Mouse (Mus musculus): ENCODE data around the gene Rnf31. TPM values are rescaled to one million over a fixed set of nuclear protein-coding genes. Genes with fewer than 3 reads are reported as not detected.
A peak's percentile ranks its signal among the peaks of the same experiment; 100 is the strongest.

Rnf31 gene
- polyA plus RNA-seq, 1 experiment from 2014 or later, result 9.5 TPM

DNA sequence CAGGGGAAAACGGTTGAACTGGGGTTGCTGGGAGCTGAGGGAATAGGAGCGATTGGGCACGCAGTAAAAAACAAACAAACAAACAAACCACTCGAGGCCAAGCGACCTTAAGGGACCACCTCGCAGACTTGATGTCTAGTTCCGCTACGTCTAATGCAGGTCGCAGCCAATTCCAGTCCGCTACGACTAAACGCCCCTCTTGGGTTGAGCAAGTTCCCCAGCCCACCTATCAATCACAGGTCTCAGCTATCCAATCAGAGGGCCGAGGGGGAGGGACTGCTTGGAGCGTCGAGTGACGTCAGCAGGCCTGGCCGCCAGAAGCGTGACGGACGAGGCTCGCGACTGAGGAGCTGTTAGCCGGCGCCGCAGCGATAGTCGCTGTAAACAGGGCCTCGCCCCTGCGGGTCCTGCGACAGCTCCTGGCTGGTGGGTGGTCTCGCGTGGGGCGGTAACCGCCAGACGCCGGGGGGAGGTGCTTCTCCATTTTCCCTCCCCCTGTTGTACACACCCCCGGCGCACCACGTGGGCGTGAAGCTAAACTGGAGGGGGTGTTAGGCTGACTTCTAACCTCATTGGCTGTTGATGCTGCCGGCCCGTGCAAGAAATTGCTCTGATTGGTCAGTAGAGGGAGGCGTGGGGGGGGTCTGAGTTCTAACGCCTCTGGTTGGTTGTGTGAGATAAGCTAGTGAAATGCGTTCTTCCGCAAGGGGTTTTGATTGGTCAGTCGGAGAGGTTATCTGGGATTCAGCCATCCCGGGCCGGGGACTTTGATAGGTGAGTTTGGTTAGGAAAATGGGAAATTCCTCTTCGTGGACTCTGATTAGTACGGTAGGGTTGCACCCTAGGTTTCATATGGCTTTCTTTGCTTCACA is 31.1 kb upstream of the Rnf31 start, which contains the start of gene A730061H03Rik:
Gene A730061H03Rik, minus strand, starts transcription at position 205 of the 872 bp plus-strand sequence.
- TF ChIP-seq EP300 (optimal IDR thresholded peaks at IDR 0.05), result peak; percentile 73
- 0 out of 2 replicates have a peak, but pooled peaks have one; percentile 14 for TF ChIP-seq CTCF (IDR thresholded peaks at IDR 0.05; ENCODE audit: low read depth)
- Histone ChIP-seq H3K4me3 (ENCODE audit: low read depth, low read length) (peak within 1 kb of the TSS; percentile 57), H3K27me3 (ENCODE audit: control insufficient read depth, insufficient read depth, low read length) (no peaks in the 10 kb centered on the region), H3K27ac (replicated peaks) (peak within 1 kb of the TSS; percentile 99), H3K36me3 (ENCODE audit: control insufficient read depth, insufficient read depth, low read length) (peaks cover 11% of the 10 kb centered on the region), H3K9me3 (ENCODE audit: control insufficient read depth, low read length) (no peaks in the 10 kb centered on the region), H3K4me1 (replicated peaks; ENCODE audit: control insufficient read depth, insufficient read depth) (peaks cover 4% of the 10 kb centered on the region; the same call in 1 of the 2 replicates), H3K4me2 (replicated peaks; ENCODE audit: low read depth) (peak within 1 kb of the TSS; percentile 65), H3K9ac (ENCODE audit: low read length) (peak within 1 kb of the TSS; percentile 82)
- ATAC-seq (ENCODE audit: low FRiP score, low TSS enrichment) (peak; percentile 93), DNase-seq (ENCODE audit: low spot score) (peak; percentile 99)
- under 1% methylated on average over 51 of the region's 51 CpGs for WGBS

DNA sequence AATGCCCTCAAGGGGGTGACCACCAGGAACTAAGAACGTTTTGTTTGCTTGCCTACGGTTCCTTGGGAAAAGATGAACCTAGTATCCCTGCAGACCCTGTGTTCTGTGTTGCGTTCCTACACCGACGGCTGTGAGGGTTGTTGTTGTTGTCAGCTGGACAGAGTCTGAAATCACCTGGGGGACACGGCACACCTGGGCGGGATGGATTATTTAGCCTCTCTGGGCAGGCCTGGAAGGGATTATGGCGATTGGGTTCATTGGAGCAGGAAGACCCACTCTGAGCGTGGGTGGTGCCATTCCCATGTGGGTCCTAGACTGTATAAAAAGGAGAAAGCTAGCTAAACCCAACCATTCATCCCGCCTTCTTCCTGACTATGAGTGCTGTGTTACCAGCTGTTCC is 29.6 kb upstream of the Rnf31 start:
- ATAC-seq (ENCODE audit: low FRiP score, low TSS enrichment), result no peak
- WGBS, result 78% methylated on average over 10 of the region's 10 CpGs
- no peak overlapping the region for H3K4me2 ChIP-seq (replicated peaks; ENCODE audit: low read depth)

DNA sequence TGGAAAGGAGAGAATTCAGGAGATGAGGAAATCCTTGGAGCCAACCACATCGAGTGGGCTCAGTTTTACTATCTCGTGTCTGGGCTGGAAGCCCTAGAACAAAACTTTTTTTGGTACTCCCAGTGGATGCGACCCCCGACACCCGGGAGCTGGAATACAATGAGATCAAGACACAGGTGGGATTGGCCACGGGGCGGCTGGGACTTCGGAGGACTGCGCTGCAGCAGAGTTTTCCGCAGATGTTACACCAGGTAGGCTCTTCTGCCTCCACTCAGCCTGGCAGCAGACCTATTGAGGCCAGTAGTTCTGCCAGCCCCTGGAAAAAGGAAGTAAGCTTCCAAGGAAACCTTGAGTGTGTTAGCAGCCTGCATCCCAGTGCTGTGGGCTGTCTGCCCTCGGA is 28.3 kb upstream of the Rnf31 start:
- peaks cover 25% of the 10 kb centered on the region for H3K36me3 ChIP-seq (ENCODE audit: control insufficient read depth, insufficient read depth, low read length)
- no peak overlapping the region for H3K27ac ChIP-seq (replicated peaks)
- ATAC-seq (ENCODE audit: low FRiP score, low TSS enrichment) (no peak), DNase-seq (ENCODE audit: low spot score) (no peak)
- no peaks in the 10 kb centered on the region for H3K9me3 ChIP-seq (ENCODE audit: control insufficient read depth, low read length)
- H3K4me3 ChIP-seq (ENCODE audit: low read depth, low read length), result no peak overlapping the region
- H3K4me2 ChIP-seq (replicated peaks; ENCODE audit: low read depth), result no peak overlapping the region
- 91% methylated on average over 11 of the region's 11 CpGs for WGBS
- no peak for TF ChIP-seq EP300 (optimal IDR thresholded peaks at IDR 0.05)
- TF ChIP-seq CTCF (IDR thresholded peaks at IDR 0.05; ENCODE audit: low read depth), result no peak
- no peaks in the 10 kb centered on the region for H3K27me3 ChIP-seq (ENCODE audit: control insufficient read depth, insufficient read depth, low read length)
- no peak overlapping the region for H3K9ac ChIP-seq (ENCODE audit: low read length)
- H3K4me1 ChIP-seq (replicated peaks; ENCODE audit: control insufficient read depth, insufficient read depth), result peaks cover 4% of the 10 kb centered on the region; the same call in 1 of the 2 replicates

More for the DNA sequence above, 29.6 kb upstream of the Rnf31 start:
- no peaks in the 10 kb centered on the region for H3K9me3 ChIP-seq (ENCODE audit: control insufficient read depth, low read length)
- H3K9ac ChIP-seq (ENCODE audit: low read length), result no peak overlapping the region
- H3K4me1 ChIP-seq (replicated peaks; ENCODE audit: control insufficient read depth, insufficient read depth), result peaks cover 4% of the 10 kb centered on the region; the same call in 1 of the 2 replicates
- peaks cover 16% of the 10 kb centered on the region for H3K36me3 ChIP-seq (ENCODE audit: control insufficient read depth, insufficient read depth, low read length)
- TF ChIP-seq CTCF (IDR thresholded peaks at IDR 0.05; ENCODE audit: low read depth) (no peak), EP300 (optimal IDR thresholded peaks at IDR 0.05) (no peak)
- no peaks in the 10 kb centered on the region for H3K27me3 ChIP-seq (ENCODE audit: control insufficient read depth, insufficient read depth, low read length)
- no peak overlapping the region for H3K27ac ChIP-seq (replicated peaks)
- H3K4me3 ChIP-seq (ENCODE audit: low read depth, low read length), result no peak overlapping the region
- no peak for DNase-seq (ENCODE audit: low spot score)

DNA sequence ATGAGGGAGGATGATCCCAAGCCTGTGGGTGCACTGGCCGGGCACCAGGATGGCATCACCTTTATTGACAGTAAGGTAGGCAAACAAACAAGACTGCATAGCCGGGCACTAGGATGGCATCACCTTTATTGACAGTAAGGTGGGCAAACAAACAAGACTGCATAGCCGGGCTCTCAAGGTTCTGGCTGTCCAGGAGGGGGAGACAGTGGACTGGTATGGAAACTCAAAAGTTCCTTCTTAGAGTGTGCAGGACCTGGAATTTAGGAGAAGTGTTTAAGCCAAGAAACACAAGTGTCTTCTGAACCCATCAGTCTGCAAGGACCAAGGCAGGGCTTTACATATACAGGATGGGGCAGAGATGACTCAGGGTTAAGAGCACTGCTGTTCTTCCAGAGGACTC is 25.8 kb upstream of the Rnf31 start:
- no peak for ATAC-seq (ENCODE audit: low FRiP score, low TSS enrichment)
- WGBS, result 72% methylated on average over 3 of the region's 3 CpGs
- no peak overlapping the region for H3K9ac ChIP-seq (ENCODE audit: low read length)
- H3K27ac ChIP-seq (replicated peaks), result no peak overlapping the region
- peaks cover 4% of the 10 kb centered on the region; the same call in 1 of the 2 replicates for H3K4me1 ChIP-seq (replicated peaks; ENCODE audit: control insufficient read depth, insufficient read depth)
- H3K4me2 ChIP-seq (replicated peaks; ENCODE audit: low read depth), result no peak overlapping the region
- no peaks in the 10 kb centered on the region for H3K9me3 ChIP-seq (ENCODE audit: control insufficient read depth, low read length)
- H3K36me3 ChIP-seq (ENCODE audit: control insufficient read depth, insufficient read depth, low read length), result peaks cover 31% of the 10 kb centered on the region
- DNase-seq (ENCODE audit: low spot score), result no peak
- no peak overlapping the region for H3K4me3 ChIP-seq (ENCODE audit: low read depth, low read length)
- H3K27me3 ChIP-seq (ENCODE audit: control insufficient read depth, insufficient read depth, low read length), result no peaks in the 10 kb centered on the region
- no peak for TF ChIP-seq EP300 (optimal IDR thresholded peaks at IDR 0.05)
- TF ChIP-seq CTCF (IDR thresholded peaks at IDR 0.05; ENCODE audit: low read depth), result peak; percentile 53

DNA sequence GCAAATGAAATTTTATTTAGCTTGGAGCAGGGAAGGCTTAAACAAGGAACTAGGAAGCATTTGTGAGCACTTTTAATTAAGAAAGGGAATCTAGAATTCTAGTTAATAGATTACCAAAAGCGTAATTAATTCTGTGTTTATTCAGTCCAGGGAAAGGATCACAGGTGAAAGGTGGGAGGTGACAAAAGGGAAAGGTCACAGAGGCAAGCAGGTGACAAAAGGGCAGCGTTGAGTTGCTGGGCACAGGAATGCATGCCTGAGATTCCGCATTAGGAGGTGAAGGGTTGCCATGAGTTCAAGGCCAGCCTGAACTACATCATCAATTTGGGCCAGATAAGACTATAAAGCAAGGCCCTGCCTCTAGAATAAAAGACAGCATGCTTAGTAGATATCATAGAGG is 24.0 kb upstream of the Rnf31 start:
- H3K4me2 ChIP-seq (replicated peaks; ENCODE audit: low read depth), result no peak overlapping the region
- H3K9me3 ChIP-seq (ENCODE audit: control insufficient read depth, low read length), result no peaks in the 10 kb centered on the region
- no peaks in the 10 kb centered on the region for H3K4me1 ChIP-seq (replicated peaks; ENCODE audit: control insufficient read depth, insufficient read depth)
- H3K9ac ChIP-seq (ENCODE audit: low read length), result no peak overlapping the region
- no peak for TF ChIP-seq EP300 (optimal IDR thresholded peaks at IDR 0.05)
- TF ChIP-seq CTCF (IDR thresholded peaks at IDR 0.05; ENCODE audit: low read depth), result no peak
- no peak for DNase-seq (ENCODE audit: low spot score)
- ATAC-seq (ENCODE audit: low FRiP score, low TSS enrichment), result no peak
- H3K4me3 ChIP-seq (ENCODE audit: low read depth, low read length), result no peak overlapping the region
- WGBS, result 69% methylated on average over 3 of the region's 3 CpGs
- no peak overlapping the region for H3K27ac ChIP-seq (replicated peaks)
- H3K27me3 ChIP-seq (ENCODE audit: control insufficient read depth, insufficient read depth, low read length), result no peaks in the 10 kb centered on the region
- H3K36me3 ChIP-seq (ENCODE audit: control insufficient read depth, insufficient read depth, low read length), result peaks cover 31% of the 10 kb centered on the region

DNA sequence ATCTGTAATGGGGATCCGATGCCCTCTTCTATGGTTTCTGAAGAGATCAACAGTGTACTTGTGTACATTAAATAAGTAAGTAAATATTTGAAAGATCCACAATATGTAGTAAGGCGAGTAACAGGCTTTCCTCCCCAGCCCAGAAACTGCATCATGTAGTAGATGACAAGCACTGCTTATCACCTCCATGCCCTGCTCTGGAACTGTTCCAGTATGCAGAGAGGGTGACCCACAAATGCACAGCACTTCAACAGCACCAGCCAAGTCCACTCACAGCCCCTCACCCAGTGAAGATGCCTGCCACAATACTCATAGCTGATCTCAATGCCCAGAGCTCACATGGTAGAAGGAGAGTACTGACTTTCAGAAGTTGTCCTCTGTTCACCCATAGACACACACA is 20.9 kb upstream of the Rnf31 start:
- Histone ChIP-seq H3K4me1 (replicated peaks; ENCODE audit: control insufficient read depth, insufficient read depth) (no peaks in the 10 kb centered on the region), H3K36me3 (ENCODE audit: control insufficient read depth, insufficient read depth, low read length) (peaks cover 19% of the 10 kb centered on the region), H3K9me3 (ENCODE audit: control insufficient read depth, low read length) (no peaks in the 10 kb centered on the region), H3K27me3 (ENCODE audit: control insufficient read depth, insufficient read depth, low read length) (no peaks in the 10 kb centered on the region), H3K27ac (replicated peaks) (no peak overlapping the region), H3K4me2 (replicated peaks; ENCODE audit: low read depth) (no peak overlapping the region), H3K9ac (ENCODE audit: low read length) (no peak overlapping the region), H3K4me3 (ENCODE audit: low read depth, low read length) (no peak overlapping the region)
- DNase-seq (ENCODE audit: low spot score) (no peak), ATAC-seq (ENCODE audit: low FRiP score, low TSS enrichment) (no peak)
- TF ChIP-seq CTCF (IDR thresholded peaks at IDR 0.05; ENCODE audit: low read depth), result no peak
- TF ChIP-seq EP300 (optimal IDR thresholded peaks at IDR 0.05), result no peak
- 69% methylated on average over 2 of the region's 2 CpGs for WGBS

Data from stomach, postnatal 0 days (tissue).